Mouse (Mus musculus): ENCODE results near the gene Ccdc152. TPM values are rescaled to one million over a fixed set of nuclear protein-coding genes. Genes with fewer than 3 reads are reported as not detected.

Gene Ccdc152
- polyA plus RNA-seq (2012; rRNA removed): 0.65 and 0.89 TPM in 2 replicates

GRCm38 (mm10) chr15:3303426-3303825 lies at the start of gene Ccdc152:
Ccdc152 (minus strand) TSS chr15:3303526.

GRCm38 (mm10) chr15:3268247-3268646 lies 35.1 kb downstream of the Ccdc152 start, which contains the start of gene Selenop:
Selenop (plus strand) TSS chr15:3268547.

Other genes starting within 250 kb of the Ccdc152 start
- 56.5 and 72.2 TPM in 2 replicates for gene Selenop, start 35.0 kb downstream of the Ccdc152 start, polyA plus RNA-seq (2012; rRNA removed)